Mouse (Mus musculus) megakaryocyte, embryonic 14.5 days (primary cell): ENCODE measurements around the gene Pold3.

Source experiments
- FLI1 ChIP-seq: IDR thresholded peaks from 2 replicates; pipeline ENCODE4 v1.6.1; 2012; ENCODE audit warnings: low read length, inconsistent platforms, mixed read lengths
- GATA1 ChIP-seq: IDR thresholded peaks from 3 replicates; pipeline ENCODE4 v1.6.1; 2012; ENCODE audit warnings: mixed read lengths, low read length, inconsistent platforms, borderline replicate concordance

GRCm38 (mm10) chr7:100086159-100086755 lies 35.1 kb downstream of the Pold3 start:
- TF ChIP-seq GATA1 (no peak), FLI1 (no peak)
